Mouse (Mus musculus): Measurements from ENCODE around the gene Chrna4.

DNA sequence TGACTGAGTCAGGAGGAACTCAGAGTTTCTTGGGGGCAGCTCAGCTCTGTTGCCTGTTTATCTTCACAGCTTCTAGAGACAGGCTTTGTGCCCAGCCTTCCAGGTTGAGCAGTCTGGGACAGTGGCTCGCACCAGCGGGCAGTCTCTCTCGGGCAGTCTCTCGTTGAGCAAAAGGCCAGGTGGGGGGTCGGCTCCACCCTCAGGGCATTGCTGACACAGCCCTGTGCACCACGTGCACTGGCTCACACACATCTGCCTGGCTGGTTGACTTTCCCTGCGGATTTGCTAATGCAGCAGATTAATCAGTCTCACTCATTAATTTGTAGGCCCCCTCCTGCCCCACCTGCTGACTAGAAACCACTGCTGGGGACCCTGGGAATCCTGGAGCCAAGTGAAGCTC is 1.4 kb downstream of the Chrna4 start:
- TF ChIP-seq CTCF (IDR thresholded peaks at IDR 0.05; ENCODE audit: control insufficient read depth, insufficient read depth, low read length), result no peak
- no peak for TF ChIP-seq POLR2A (IDR thresholded peaks at IDR 0.05; ENCODE audit: borderline replicate concordance, control insufficient read depth, low read depth, low read length)
